Mouse (Mus musculus): ENCODE results near the gene Clstn3. TPM values are rescaled to one million over a fixed set of nuclear protein-coding genes. Genes with fewer than 3 reads are reported as not detected.
"Not testable (repeated sequence)": the region's sequence is repeated elsewhere in the genome, so short reads cannot be mapped to it uniquely, and the experiment has no call there.

The Clstn3 gene
- polyA plus RNA-seq, 1 experiment from 2014 or later: 1.8 TPM

GRCm38 (mm10) chr6:124477221-124477655, 12.6 kb upstream of the Clstn3 start:
- H3K4me3 ChIP-seq (ENCODE audit: low read depth, low read length): no peak overlapping the region
- H3K27me3 ChIP-seq (ENCODE audit: control insufficient read depth, insufficient read depth, low read length): no peaks in the 10 kb centered on the region
- no peak overlapping the region for H3K4me2 ChIP-seq
- peaks cover 8% of the 10 kb centered on the region for H3K4me1 ChIP-seq (ENCODE audit: control insufficient read depth, insufficient read depth, low read length)
- H3K9me3 ChIP-seq (replicated peaks; ENCODE audit: control insufficient read depth, low read length): no peaks in the 10 kb centered on the region
- no peak overlapping the region for H3K9ac ChIP-seq (ENCODE audit: low read depth, low read length)
- no peak for ATAC-seq (replicated peaks; ENCODE audit: insufficient number of reproducible peaks, low FRiP score, low TSS enrichment)
- no peak overlapping the region for H3K27ac ChIP-seq (ENCODE audit: low read depth, low read length)
- no peaks in the 10 kb centered on the region for H3K36me3 ChIP-seq (ENCODE audit: control insufficient read depth, insufficient read depth, low read length)
- 70% methylated on average over 5 of the region's 5 CpGs for whole genome bisulfite sequencing (ENCODE audit: insufficient replicate concordance)

GRCm38 (mm10) chr6:124476796-124477195, 12.2 kb upstream of the Clstn3 start:
- 87% methylated on average over 11 of the region's 11 CpGs for WGBS (ENCODE audit: insufficient replicate concordance)
- Histone ChIP-seq H3K36me3 (ENCODE audit: control insufficient read depth, insufficient read depth, low read length) (no peaks in the 10 kb centered on the region), H3K4me3 (ENCODE audit: low read depth, low read length) (no peak overlapping the region), H3K9me3 (replicated peaks; ENCODE audit: control insufficient read depth, low read length) (no peaks in the 10 kb centered on the region), H3K4me2 (no peak overlapping the region), H3K27me3 (ENCODE audit: control insufficient read depth, insufficient read depth, low read length) (no peaks in the 10 kb centered on the region), H3K4me1 (ENCODE audit: control insufficient read depth, insufficient read depth, low read length) (peaks cover 8% of the 10 kb centered on the region), H3K9ac (ENCODE audit: low read depth, low read length) (no peak overlapping the region), H3K27ac (ENCODE audit: low read depth, low read length) (no peak overlapping the region)
- ATAC-seq (replicated peaks; ENCODE audit: insufficient number of reproducible peaks, low FRiP score, low TSS enrichment): no peak

GRCm38 (mm10) chr6:124476216-124476615, 11.6 kb upstream of the Clstn3 start:
- no peak overlapping the region for H3K9ac ChIP-seq (ENCODE audit: low read depth, low read length)
- 79% methylated on average over 7 of the region's 7 CpGs for WGBS (ENCODE audit: insufficient replicate concordance)
- H3K4me1 ChIP-seq (ENCODE audit: control insufficient read depth, insufficient read depth, low read length): peaks cover 8% of the 10 kb centered on the region
- ATAC-seq (replicated peaks; ENCODE audit: insufficient number of reproducible peaks, low FRiP score, low TSS enrichment): no peak
- no peaks in the 10 kb centered on the region for H3K27me3 ChIP-seq (ENCODE audit: control insufficient read depth, insufficient read depth, low read length)
- H3K36me3 ChIP-seq (ENCODE audit: control insufficient read depth, insufficient read depth, low read length): no peaks in the 10 kb centered on the region
- no peak overlapping the region for H3K4me2 ChIP-seq
- H3K27ac ChIP-seq (ENCODE audit: low read depth, low read length): no peak overlapping the region
- H3K4me3 ChIP-seq (ENCODE audit: low read depth, low read length): no peak overlapping the region
- H3K9me3 ChIP-seq (replicated peaks; ENCODE audit: control insufficient read depth, low read length): no peaks in the 10 kb centered on the region

GRCm38 (mm10) chr6:124475335-124476075, 10.9 kb upstream of the Clstn3 start:
- H3K27me3 ChIP-seq (ENCODE audit: control insufficient read depth, insufficient read depth, low read length); H3K36me3 ChIP-seq (ENCODE audit: control insufficient read depth, insufficient read depth, low read length); H3K4me1 ChIP-seq (ENCODE audit: control insufficient read depth, insufficient read depth, low read length); H3K4me2 ChIP-seq; H3K4me3 ChIP-seq (ENCODE audit: low read depth, low read length); ATAC-seq (replicated peaks; ENCODE audit: insufficient number of reproducible peaks, low FRiP score, low TSS enrichment); H3K27ac ChIP-seq (ENCODE audit: low read depth, low read length); H3K9me3 ChIP-seq (replicated peaks; ENCODE audit: control insufficient read depth, low read length); H3K9ac ChIP-seq (ENCODE audit: low read depth, low read length): not testable (repeated sequence)
- 84% methylated on average over 8 of the region's 11 CpGs for WGBS (ENCODE audit: insufficient replicate concordance)

GRCm38 (mm10) chr6:124474621-124475020, 10.0 kb upstream of the Clstn3 start:
- Histone ChIP-seq H3K4me3 (ENCODE audit: low read depth, low read length) (no peak overlapping the region), H3K4me2 (no peak overlapping the region), H3K4me1 (ENCODE audit: control insufficient read depth, insufficient read depth, low read length) (peaks cover 8% of the 10 kb centered on the region), H3K36me3 (ENCODE audit: control insufficient read depth, insufficient read depth, low read length) (no peaks in the 10 kb centered on the region), H3K27me3 (ENCODE audit: control insufficient read depth, insufficient read depth, low read length) (no peaks in the 10 kb centered on the region), H3K9me3 (replicated peaks; ENCODE audit: control insufficient read depth, low read length) (no peaks in the 10 kb centered on the region), H3K9ac (ENCODE audit: low read depth, low read length) (no peak overlapping the region), H3K27ac (ENCODE audit: low read depth, low read length) (no peak overlapping the region)
- 76% methylated on average over 11 of the region's 11 CpGs for WGBS (ENCODE audit: insufficient replicate concordance)
- ATAC-seq (replicated peaks; ENCODE audit: insufficient number of reproducible peaks, low FRiP score, low TSS enrichment): no peak

GRCm38 (mm10) chr6:124472801-124473200, 8.2 kb upstream of the Clstn3 start:
- Histone ChIP-seq H3K4me3 (ENCODE audit: low read depth, low read length) (no peak overlapping the region), H3K27ac (ENCODE audit: low read depth, low read length) (no peak overlapping the region), H3K9ac (ENCODE audit: low read depth, low read length) (no peak overlapping the region), H3K27me3 (ENCODE audit: control insufficient read depth, insufficient read depth, low read length) (no peaks in the 10 kb centered on the region), H3K9me3 (replicated peaks; ENCODE audit: control insufficient read depth, low read length) (no peaks in the 10 kb centered on the region), H3K36me3 (ENCODE audit: control insufficient read depth, insufficient read depth, low read length) (no peaks in the 10 kb centered on the region), H3K4me1 (ENCODE audit: control insufficient read depth, insufficient read depth, low read length) (peaks cover 2% of the 10 kb centered on the region), H3K4me2 (no peak overlapping the region)
- WGBS (ENCODE audit: insufficient replicate concordance): 37% methylated on average over 6 of the region's 6 CpGs
- ATAC-seq (replicated peaks; ENCODE audit: insufficient number of reproducible peaks, low FRiP score, low TSS enrichment): no peak

- H3K27me3 ChIP-seq (ENCODE audit: control insufficient read depth, insufficient read depth, low read length); H3K4me2 ChIP-seq; H3K9me3 ChIP-seq (replicated peaks; ENCODE audit: control insufficient read depth, low read length); H3K27ac ChIP-seq (ENCODE audit: low read depth, low read length); H3K9ac ChIP-seq (ENCODE audit: low read depth, low read length); H3K36me3 ChIP-seq (ENCODE audit: control insufficient read depth, insufficient read depth, low read length); H3K4me3 ChIP-seq (ENCODE audit: low read depth, low read length); H3K4me1 ChIP-seq (ENCODE audit: control insufficient read depth, insufficient read depth, low read length); ATAC-seq (replicated peaks; ENCODE audit: insufficient number of reproducible peaks, low FRiP score, low TSS enrichment): not testable (repeated sequence)
- WGBS (ENCODE audit: insufficient replicate concordance): 59% methylated on average over 6 of the region's 6 CpGs
These were observed 7.4 kb upstream of the Clstn3 start for GRCm38 (mm10) chr6:124471783-124472638.

GRCm38 (mm10) chr6:124471121-124471520, 6.5 kb upstream of the Clstn3 start:
- no peak overlapping the region for H3K27ac ChIP-seq (ENCODE audit: low read depth, low read length)
- no peaks in the 10 kb centered on the region for H3K4me1 ChIP-seq (ENCODE audit: control insufficient read depth, insufficient read depth, low read length)
- no peak overlapping the region for H3K4me3 ChIP-seq (ENCODE audit: low read depth, low read length)
- H3K27me3 ChIP-seq (ENCODE audit: control insufficient read depth, insufficient read depth, low read length): no peaks in the 10 kb centered on the region
- H3K9me3 ChIP-seq (replicated peaks; ENCODE audit: control insufficient read depth, low read length): no peaks in the 10 kb centered on the region
- H3K9ac ChIP-seq (ENCODE audit: low read depth, low read length): no peak overlapping the region
- no peak for ATAC-seq (replicated peaks; ENCODE audit: insufficient number of reproducible peaks, low FRiP score, low TSS enrichment)
- 88% methylated on average over 3 of the region's 3 CpGs for WGBS (ENCODE audit: insufficient replicate concordance)
- no peaks in the 10 kb centered on the region for H3K36me3 ChIP-seq (ENCODE audit: control insufficient read depth, insufficient read depth, low read length)
- H3K4me2 ChIP-seq: no peak overlapping the region
